Mouse (Mus musculus) cerebellum, adult 2 months (tissue): ENCODE measurements around the gene Fmnl2. TPM values are rescaled to one million over a fixed set of nuclear protein-coding genes. Genes with fewer than 3 reads are reported as not detected.

Experiments
- DNase-seq, 2 experiments: peaks; one replicate each; pipeline ENCODE4 v3.0.0; 2021
- H3K27ac ChIP-seq: fragments of 200-500 bp; 2 replicates; pipeline ENCODE4 v1.5.1; 2012; ENCODE audit warnings: low read length, control low read depth, inconsistent platforms; ENCODE audit not compliant: insufficient read depth
- H3K27me3 ChIP-seq: fragments of 200-500 bp; 2 replicates; pipeline ENCODE4 v1.6.1; 2012; ENCODE audit warnings: inconsistent platforms, mild to moderate bottlenecking, low read length, moderate library complexity; ENCODE audit not compliant: control insufficient read depth, insufficient read depth
- H3K4me1 ChIP-seq: fragments of 200-500 bp; 2 replicates; pipeline ENCODE4 v1.6.1; 2011; ENCODE audit warnings: low read length; ENCODE audit not compliant: control insufficient read depth, insufficient read depth
- H3K4me3 ChIP-seq: fragments of 200-500 bp; replicated peaks from 2 replicates; pipeline ENCODE3; 2011; ENCODE audit warnings: mild to moderate bottlenecking, low read depth, low read length, control low read depth; ENCODE audit not compliant: insufficient read depth
- CTCF ChIP-seq: fragments of 200-500 bp; IDR thresholded peaks from 2 replicates; pipeline ENCODE4 v1.5.1; 2011; ENCODE audit warnings: low read depth, mild to moderate bottlenecking, control low read depth, low read length, moderate library complexity, borderline replicate concordance; ENCODE audit not compliant: insufficient read depth
- POLR2A ChIP-seq: fragments of 200-500 bp; IDR thresholded peaks from 2 replicates; pipeline ENCODE4 v1.6.1; 2011; ENCODE audit warnings: low read length, control low read depth, borderline replicate concordance; ENCODE audit not compliant: insufficient read depth
- WGBS: fragments of 180-500 bp; shearing (Covaris S2); methylation state at CpG from one replicate; pipeline ENCODE4 v1.1.7; 2018; 5-methylcytosine and 5-hydroxymethylcytosine counted together
- polyA plus RNA-seq: library from polyadenylated mRNA; depleted of rRNA; stranded (reverse); fragments of >200 nt; gene quantifications from 2 replicates; pipeline ENCODE4 v1.2.3, GENCODE M21; 2012

Fmnl2 gene
- polyA plus RNA-seq, 1 experiment, result 25.3 TPM

DNA sequence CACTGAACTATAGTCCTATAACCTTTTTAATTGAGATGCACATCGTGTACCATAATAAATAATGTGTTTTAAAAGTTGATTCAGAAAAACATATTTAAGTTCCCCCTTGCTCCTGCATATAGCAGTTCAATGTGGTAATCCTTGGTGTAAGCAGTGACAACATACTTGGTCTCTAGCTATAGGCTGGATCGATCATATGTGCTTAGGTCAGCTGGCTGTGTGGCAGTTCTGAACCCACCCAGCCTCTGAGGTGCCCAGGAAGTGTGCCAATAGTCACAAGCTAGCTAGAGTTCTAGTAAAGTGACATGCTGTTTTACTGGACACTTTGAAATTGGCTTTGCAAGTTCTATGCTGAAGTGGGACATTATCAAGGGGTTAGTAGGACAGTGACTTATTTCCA lies 209.3 kb downstream of the Fmnl2 start:
- Histone ChIP-seq H3K4me1 (peaks cover 7% of the 10 kb centered on the region; the same call in 1 of the 2 replicates), H3K4me3 (no peak overlapping the region), H3K27ac (no peak overlapping the region), H3K27me3 (no peaks in the 10 kb centered on the region)
- no peak for TF ChIP-seq POLR2A
- no peak for TF ChIP-seq CTCF
- 97% methylated on average over 2 of the region's 2 CpGs for WGBS
- DNase-seq, result no peak

DNA sequence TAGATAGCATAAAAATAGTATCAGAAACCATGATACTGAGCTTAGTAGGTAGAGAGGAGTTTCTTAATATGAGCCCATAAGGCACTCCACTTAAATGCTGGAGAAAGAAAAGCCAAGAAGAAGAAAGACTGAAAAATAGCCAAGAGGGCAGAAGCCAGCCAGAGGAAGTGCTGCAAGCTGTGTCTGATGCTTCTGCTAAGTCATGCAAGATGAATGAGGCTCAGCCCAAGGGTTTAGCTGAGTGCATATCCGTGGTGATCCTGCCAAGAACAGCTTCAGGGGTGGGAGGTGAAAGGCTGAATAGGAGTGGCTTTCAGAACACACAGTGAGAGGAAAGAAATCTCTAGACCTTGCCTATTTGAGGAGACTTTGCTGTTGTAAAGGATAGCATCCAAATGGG lies 212.9 kb downstream of the Fmnl2 start:
- Histone ChIP-seq H3K27ac (no peak overlapping the region), H3K27me3 (no peaks in the 10 kb centered on the region), H3K4me1 (peaks cover 4% of the 10 kb centered on the region; the same call in 1 of the 2 replicates), H3K4me3 (no peak overlapping the region)
- 0% methylated on average over 1 of the region's 1 CpGs for WGBS
- peak; percentile 38 to 68 for DNase-seq
- TF ChIP-seq CTCF (no peak), POLR2A (no peak)

DNA sequence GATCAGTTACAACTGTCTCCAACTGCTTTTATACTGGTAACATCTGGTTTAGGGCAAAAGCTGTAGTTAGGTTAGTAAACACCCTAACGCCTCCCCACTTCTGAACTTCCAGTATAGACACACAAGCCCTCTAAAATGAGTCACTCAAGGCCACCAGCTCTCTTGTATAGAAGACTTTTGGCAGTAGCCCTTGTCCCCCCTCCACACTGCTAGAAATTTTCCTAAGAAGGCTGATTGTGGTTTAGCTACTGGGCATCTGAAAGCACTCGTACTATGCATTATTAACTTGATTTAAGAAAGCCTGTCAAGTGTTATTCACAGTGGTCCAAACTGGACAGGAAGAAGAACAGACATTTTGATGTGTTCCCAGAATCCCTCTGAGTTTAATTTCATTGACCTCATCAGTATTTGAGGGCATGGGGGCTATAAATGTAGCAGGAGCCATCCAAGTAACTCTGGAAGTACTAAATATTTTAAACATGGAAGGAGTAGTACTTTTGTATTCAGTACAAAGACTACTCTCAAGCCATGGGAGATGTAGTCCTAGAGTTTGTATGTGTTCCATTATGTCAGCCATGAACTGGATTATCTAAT lies 222.1 kb downstream of the Fmnl2 start:
- DNase-seq, result no peak
- 90% methylated on average over 2 of the region's 2 CpGs for WGBS
- Histone ChIP-seq H3K27me3 (no peaks in the 10 kb centered on the region), H3K27ac (no peak overlapping the region), H3K4me1 (no peaks in the 10 kb centered on the region), H3K4me3 (no peak overlapping the region)
- no peak for TF ChIP-seq CTCF
- no peak for TF ChIP-seq POLR2A

DNA sequence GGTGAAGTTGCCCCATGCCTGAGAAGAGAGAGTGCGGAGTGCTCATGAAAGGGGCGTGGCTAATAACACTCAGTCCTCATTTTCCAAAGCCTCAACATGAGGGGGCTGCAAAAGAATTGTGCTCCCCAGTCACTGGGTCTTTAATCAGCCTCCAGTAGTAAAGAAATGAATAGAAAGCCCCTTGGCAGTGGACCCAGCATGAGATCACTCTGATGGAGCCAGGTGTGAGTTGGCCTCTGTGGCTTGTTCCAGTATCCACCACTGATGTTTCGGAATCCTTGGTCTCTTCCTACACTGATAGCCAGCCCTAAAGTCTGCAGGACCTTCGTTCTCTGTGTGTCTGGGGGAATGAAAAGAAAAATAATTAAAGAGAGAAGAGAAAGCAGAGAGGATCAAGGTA lies 224.4 kb downstream of the Fmnl2 start:
- TF ChIP-seq CTCF (no peak), POLR2A (no peak)
- H3K27ac ChIP-seq, result no peak overlapping the region
- H3K4me1 ChIP-seq, result no peaks in the 10 kb centered on the region
- H3K27me3 ChIP-seq, result no peaks in the 10 kb centered on the region
- 93% methylated on average over 4 of the region's 4 CpGs for WGBS
- no peak overlapping the region for H3K4me3 ChIP-seq
- no peak for DNase-seq

DNA sequence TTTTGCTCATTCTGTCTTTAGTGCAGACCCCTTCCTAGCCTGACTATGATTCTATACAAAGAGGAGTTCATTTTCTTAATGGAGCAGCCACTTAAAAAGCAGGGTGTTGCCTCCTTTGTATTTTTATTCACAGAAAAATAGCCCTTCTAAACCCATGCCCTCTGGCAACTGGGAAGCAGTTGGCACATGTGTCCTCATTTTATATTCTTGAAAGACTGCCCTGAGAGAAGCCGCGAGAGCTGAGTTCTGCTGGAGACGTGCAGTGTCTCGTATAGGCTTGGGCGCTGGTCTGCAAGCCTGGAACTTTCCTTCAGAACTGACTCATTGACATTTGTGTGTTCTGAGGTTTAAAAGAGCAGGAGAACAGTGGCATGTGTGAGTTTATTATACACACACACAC lies 224.8 kb downstream of the Fmnl2 start:
- DNase-seq, result no peak
- WGBS, result 51% methylated on average over 5 of the region's 5 CpGs
- Histone ChIP-seq H3K27ac (no peak overlapping the region), H3K4me3 (no peak overlapping the region), H3K27me3 (no peaks in the 10 kb centered on the region), H3K4me1 (no peaks in the 10 kb centered on the region)
- TF ChIP-seq POLR2A (no peak), CTCF (no peak)

DNA sequence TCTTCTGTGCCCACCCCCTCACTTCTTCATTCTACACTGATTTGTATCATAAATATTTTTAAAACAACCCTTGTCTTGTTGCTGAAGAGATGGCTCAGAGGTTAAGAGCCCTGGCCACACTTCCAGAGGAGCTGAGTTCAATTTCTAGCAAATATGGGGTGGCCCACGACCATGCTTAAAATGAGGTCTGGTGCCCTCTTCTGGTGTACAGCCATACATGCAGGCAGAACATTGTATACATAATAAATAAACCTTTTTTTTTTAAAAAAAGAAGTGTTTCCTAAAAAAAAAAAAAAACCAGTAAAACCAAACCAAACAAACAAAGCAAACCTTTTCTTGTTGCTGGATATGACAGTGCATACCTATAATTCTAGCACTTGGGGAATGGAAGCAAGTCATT lies 225.6 kb downstream of the Fmnl2 start:
- DNase-seq, result peak in 1 of 2 experiments; percentile 28
- TF ChIP-seq POLR2A (no peak), CTCF (peak; percentile 54)
- 15% methylated on average over 1 of the region's 1 CpGs for WGBS
- no peaks in the 10 kb centered on the region for H3K4me1 ChIP-seq
- no peak overlapping the region for H3K4me3 ChIP-seq
- H3K27me3 ChIP-seq, result no peaks in the 10 kb centered on the region
- H3K27ac ChIP-seq, result no peak overlapping the region

DNA sequence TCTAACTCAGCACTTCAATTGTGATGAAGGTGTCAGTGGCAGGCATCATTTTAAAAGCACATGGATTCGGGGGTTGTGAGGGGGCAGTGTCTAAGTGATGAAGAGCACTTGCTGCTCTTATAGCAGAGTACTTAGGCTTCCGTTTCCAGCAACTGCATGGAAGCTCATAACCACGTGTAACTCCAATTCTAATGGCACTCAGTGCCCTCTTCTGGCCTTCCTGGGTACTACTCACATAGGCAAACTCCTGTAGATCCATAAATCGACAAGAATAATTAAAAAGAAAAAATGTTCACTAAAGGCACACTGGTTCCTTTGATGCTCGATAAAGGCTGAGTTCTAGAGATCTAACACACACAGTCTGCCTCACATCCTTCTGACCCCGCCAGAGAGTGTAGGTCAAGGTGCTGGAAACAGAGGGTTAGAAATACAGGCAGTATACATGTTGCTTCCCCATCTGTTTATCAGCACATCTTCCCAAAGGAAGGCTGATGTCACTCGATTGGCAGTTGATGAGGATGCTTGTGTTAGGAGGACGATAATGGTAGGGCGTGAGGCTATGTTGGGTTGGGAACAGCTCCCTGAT lies 228.1 kb downstream of the Fmnl2 start:
- Histone ChIP-seq H3K27ac (no peak overlapping the region), H3K4me1 (no peaks in the 10 kb centered on the region), H3K27me3 (no peaks in the 10 kb centered on the region), H3K4me3 (no peak overlapping the region)
- WGBS, result 61% methylated on average over 9 of the region's 9 CpGs
- peak; percentile 61 for TF ChIP-seq CTCF
- no peak for TF ChIP-seq POLR2A
- peak; percentile 48 to 62 for DNase-seq

DNA sequence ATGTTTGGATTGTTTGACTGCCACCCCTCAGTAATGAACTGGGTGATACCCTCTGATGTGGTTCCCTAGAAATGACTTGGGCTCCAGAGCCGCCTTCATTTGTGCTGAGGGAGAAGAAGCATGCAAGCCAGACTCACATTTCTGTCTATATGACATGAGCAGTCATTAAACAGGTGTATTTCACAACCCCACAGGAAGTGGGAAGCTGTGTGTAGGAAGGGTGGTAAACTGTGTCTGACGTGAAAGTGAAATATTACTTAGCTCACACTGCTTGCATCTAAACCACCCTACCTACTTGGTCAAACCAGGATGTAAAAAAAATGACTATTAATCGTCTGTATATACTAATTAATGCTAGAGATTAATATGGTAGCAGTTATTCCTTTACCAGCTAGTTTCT lies 231.1 kb downstream of the Fmnl2 start:
- WGBS, result 96% methylated on average over 3 of the region's 3 CpGs

DNA sequence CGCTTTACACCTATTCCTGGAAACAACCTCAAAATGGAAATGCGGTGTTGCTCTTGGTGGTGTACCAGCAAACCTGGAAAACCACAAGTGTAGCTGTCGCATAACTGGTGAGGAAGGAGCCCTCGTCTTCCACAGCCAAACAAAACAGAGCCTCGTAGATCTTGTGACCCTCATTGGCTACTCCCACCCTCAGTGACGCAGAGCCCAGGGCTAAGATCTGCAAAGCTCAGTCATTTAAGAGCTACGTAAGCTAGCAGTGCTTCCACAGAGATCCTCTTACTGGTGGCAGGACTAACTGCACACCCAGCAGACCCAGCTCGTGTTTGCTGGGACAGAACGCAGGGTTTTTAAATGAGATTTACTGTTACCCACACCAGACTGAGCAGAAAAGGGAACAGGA lies 237.4 kb downstream of the Fmnl2 start:
- H3K4me3 ChIP-seq, result no peak overlapping the region
- no peak for DNase-seq
- no peak for TF ChIP-seq CTCF
- TF ChIP-seq POLR2A, result no peak
- no peaks in the 10 kb centered on the region for H3K27me3 ChIP-seq
- H3K27ac ChIP-seq, result no peak overlapping the region
- 91% methylated on average over 9 of the region's 9 CpGs for WGBS
- no peaks in the 10 kb centered on the region for H3K4me1 ChIP-seq

More for the DNA sequence above, 231.1 kb downstream of the Fmnl2 start:
- Histone ChIP-seq H3K27me3 (no peaks in the 10 kb centered on the region), H3K4me3 (no peak overlapping the region), H3K4me1 (no peaks in the 10 kb centered on the region), H3K27ac (no peak overlapping the region)
- TF ChIP-seq CTCF, result no peak
- no peak for TF ChIP-seq POLR2A
- no peak for DNase-seq
